Mouse (Mus musculus): Measurements from ENCODE around the gene Gcnt7.

Gcnt7 gene

DNA sequence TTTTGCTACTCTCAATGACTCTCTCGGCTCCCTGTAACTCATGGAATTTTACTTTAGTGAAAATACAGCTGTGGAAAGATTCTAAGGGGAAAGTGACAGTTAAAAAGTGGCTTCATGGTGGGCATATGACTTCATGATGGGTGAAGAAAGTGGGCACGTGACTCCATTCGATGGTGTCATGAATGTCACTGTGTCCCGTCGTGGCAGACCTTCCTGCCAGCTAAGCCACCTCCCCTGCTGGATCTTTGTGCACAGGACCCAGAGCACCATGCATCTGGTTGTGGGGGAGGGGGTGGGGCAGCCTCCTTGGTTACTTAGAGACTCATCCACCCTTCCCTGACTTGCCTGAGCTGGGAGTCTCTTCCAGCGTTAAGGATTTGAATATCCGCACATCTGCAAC, 54.2 kb downstream of the Gcnt7 start:
- no peak for DNase-seq (ENCODE audit: low read depth, low spot score)

GRCm38 (mm10) chr2:172401116-172401825, 57.1 kb downstream of the Gcnt7 start:
- DNase-seq (ENCODE audit: low read depth, low spot score) = peak; percentile 58

Measured in skeletal muscle tissue, adult 2 months (tissue).